Mouse (Mus musculus) layer of hippocampus, adult 8-10 months (tissue): ENCODE results near the gene Ube2j1. TPM values are rescaled to one million over a fixed set of nuclear protein-coding genes. Genes with fewer than 3 reads are reported as not detected.

Experiments used
- DNase-seq, 2 experiments: peaks; one replicate each; pipeline ENCODE4 v3.0.0; 2022; ENCODE audit warnings: low spot score in 2 of 2
- total RNA-seq, 4 experiments: library from RNA; stranded (reverse); gene quantifications; 2 replicates each; pipeline ENCODE4 v1.2.4; 2022

Gene Ube2j1
- total RNA-seq, 4 experiments from 2014 or later: 102 to 112 (median 106) TPM

- DNase-seq: no peak
These were observed 18.7 kb upstream of the Ube2j1 start for GRCm38 (mm10) chr4:33012484-33012883.

DNA sequence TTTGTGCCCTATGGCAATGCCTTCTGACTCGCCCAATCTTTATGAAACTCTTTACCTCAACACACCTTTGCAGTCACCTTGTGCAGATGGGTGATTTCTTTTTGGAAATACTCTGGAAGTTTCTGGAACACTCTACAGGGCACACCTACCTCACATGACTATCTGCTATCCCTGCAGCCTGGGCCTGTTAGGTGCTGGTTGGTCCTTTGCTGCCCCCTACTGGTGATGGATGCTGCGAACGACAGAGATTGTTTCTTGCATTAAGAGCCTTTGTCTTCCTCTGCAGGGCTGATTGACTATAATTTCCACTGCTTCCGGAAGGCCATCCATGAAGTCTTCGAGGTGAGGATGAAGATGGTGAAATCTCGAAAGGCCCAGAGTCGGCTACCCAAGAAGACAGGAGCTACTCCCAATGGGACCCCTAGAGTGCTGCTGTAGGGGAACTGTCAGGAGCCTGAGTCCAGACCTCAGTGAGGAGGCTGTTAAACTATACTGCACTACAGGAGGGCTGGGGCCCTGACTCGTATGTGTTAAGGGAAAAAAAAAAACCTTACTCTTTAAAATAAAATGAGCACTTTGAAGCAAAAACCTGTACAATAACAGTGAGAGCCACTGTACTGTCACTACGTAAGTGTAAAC, 12.7 kb upstream of the Ube2j1 start:
- DNase-seq: peak; percentile 79 to 95

- no peak for DNase-seq
These were observed 6.8 kb upstream of the Ube2j1 start for GRCm38 (mm10) chr4:33024420-33024819.

- no peak for DNase-seq
These were observed 2.1 kb upstream of the Ube2j1 start for GRCm38 (mm10) chr4:33029104-33029503.

DNA sequence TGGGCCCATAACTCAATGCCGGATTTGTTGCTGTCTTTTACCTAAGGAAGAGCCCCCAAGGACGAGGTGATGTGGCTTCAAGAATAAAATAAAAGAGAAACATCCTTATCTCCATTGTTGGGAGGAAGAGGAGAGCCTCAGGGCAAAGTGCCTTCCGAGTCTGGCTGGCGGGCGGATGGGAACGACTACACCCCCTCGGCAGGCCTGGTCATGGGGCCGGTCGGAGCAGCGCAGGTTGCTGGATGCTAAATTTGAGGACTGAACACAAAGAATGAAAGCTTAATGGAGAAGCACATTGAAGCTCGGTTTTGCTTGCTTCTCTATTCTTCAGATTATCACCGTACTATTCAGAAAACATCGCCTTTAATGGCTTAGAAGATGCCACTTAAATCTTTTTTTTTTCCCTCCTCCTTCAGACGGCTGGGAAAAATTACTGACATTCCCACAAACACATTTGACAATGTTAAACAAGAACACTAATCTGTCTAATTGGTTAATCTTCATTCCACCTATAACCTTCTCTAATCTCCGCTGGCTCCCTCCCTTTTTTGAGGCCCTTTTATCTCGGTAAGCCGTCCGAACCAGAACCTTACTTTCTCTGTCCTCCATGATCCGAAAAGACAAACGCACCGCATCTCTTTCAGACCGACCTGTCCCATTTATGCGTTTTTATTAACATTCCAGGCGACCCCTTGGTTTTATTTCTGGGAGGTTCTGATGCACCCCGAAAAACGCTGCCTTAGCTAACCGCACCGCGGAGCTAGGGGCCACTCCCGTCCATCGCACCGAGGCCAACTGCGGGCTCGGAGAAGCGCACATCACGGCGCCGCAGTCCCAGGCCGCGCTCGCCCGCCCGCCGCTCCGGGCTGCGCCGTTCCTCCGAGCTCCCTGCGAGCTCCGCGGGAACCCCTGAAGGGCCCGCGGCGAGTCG, 687 bp upstream of the Ube2j1 start:
- peak in 1 of 2 experiments; percentile 28 for DNase-seq

GRCm38 (mm10) chr4:33032045-33032444, 829 bp downstream of the Ube2j1 start:
- no peak for DNase-seq

GRCm38 (mm10) chr4:33033515-33033914, 2.3 kb downstream of the Ube2j1 start:
- no peak for DNase-seq

DNA sequence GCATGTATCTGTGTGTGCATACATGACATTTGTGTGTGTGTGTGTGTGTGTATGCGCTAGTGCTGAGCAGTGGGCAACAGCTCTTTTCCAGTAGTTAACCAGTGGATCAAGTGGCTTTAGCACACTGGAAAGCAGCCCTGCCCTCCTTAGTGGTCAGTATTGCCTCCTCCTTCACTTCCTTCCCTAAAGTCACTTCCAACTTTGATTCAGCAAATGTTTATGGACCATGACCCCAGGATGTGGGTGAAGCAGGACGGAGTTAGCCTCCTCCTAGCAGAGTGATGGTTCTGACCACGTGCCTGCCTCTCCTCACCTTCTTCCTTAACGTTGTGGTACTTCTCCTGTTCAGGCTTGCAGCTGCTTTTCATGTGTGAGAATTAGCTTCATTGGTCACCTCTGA, 8.6 kb downstream of the Ube2j1 start:
- DNase-seq: no peak

DNA sequence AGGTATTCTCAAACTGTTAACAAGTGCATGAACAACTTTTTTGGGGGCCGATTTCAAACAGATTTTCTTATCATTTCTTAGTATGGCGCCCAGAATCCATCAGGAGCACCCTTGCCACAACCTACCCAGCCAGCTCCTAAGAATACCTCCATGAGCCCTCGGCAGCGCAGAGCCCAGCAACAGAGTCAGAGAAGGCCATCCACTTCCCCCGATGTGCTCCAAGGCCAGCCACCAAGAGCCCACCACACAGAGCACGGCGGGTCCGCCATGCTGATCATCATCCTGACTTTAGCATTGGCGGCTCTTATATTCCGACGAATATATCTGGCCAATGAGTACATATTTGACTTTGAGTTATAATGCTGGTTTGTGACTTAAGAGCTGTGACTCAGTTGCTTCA, 18.4 kb downstream of the Ube2j1 start:
- DNase-seq: no peak

DNA sequence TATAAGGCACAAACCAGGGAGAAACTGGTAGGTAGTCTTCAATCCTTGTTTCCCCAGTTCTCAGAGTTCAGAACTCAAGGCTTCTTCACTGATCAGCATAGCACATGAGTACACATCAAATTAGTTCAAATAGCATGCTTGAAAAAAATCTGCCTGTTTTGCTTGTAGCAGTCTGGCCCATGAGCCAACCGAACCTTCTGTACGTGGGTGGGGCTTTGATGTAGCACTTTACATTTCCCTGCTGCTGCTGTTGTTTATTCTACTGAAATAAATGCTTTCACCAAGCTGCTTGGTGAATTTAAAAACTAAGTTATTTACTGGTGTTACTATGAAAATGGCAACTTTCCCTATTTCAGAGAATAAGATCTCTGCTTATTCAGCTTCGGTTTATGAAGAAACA, 20.8 kb downstream of the Ube2j1 start:
- DNase-seq: peak in 1 of 2 experiments; percentile 50

DNA sequence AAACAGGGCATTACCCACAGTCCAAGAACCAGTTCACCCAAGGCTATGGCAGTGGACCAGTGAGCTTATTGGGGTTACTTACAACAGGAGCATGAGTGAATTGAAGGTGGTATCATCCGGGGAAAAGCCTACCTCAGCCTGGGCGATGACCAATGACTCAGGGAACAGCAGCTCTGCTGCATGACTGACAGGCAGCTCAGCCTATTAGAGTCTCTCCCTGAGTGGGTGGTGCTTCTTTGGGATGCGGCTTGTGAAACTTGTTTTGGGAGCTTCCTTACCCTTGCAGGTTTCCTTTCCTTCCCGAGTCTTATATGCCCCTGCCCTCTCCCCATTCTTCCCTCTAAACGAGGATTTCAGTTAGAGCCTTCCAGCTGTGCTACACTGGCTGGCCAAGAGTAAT, 21.4 kb downstream of the Ube2j1 start:
- DNase-seq: no peak

GRCm38 (mm10) chr4:33054426-33054825, 23.2 kb downstream of the Ube2j1 start:
- no peak for DNase-seq

DNA sequence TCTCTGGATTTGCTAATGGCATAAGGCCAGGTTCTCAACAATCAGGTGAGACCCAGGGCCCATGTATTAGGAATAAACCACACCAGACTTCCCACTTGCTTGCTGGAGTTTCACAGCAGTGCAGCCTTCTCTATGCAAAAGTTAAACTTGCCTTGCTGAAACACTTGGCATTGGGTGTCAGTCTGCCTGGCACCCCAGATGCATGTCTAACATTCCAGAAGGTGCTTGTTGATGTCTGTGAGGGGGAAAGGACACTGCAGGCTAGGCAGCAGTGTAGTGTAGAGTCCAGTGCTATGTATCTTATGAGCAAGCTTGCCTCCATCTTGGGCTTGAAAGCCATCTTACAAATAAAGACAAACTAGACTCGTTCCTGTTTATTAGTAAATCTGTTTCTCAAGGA, 25.1 kb downstream of the Ube2j1 start:
- DNase-seq: no peak

- DNase-seq: peak; percentile 34 to 69
These were observed 26.9 kb downstream of the Ube2j1 start for GRCm38 (mm10) chr4:33057890-33058687.

- DNase-seq: no peak
These were observed 29.9 kb downstream of the Ube2j1 start for GRCm38 (mm10) chr4:33061158-33061557.

- DNase-seq: no peak
These were observed 31.8 kb downstream of the Ube2j1 start, which contains the start of gene Gabrr2 for GRCm38 (mm10) chr4:33062981-33063380. TSS of gene Gabrr2 (plus strand) at chr4:33062999.

GRCm38 (mm10) chr4:33064986-33065385, 33.8 kb downstream of the Ube2j1 start:
- no peak for DNase-seq

DNA sequence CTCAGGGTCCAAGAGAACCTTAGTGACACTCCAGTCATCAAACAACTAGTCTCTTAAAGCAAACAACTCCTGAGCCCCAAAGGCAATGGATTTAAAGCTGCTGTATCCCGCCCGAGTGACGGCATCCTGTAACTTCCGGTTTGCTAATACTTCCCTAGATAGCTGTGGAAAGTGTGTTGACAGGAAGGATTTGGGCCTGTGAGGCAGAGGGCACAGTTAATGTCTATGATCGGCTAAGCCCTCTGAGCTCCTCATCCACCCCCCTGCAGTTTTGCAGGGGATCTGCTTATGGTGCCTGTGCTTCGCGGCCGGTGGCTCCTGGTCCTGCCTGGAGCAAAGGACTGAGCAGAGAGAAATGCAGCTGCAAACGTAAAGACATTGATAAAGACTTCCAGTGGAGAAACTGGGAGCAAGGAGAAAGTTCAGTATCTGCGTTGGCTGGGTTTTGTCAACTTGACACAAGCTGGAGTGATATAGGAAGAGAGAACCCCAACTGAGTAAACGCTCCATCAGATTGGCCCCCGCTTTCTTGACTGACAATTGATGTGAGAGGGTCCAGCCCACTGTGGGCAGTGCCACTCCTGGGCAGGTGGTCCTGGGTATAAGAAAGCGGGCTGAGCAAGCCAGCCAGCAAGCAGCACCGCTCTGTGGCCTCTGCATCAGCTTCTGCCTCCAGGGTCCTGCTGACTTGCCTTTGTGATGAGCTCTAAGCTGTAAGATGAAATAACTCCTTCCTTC, 35.2 kb downstream of the Ube2j1 start:
- no peak for DNase-seq

- DNase-seq: no peak
These were observed 36.1 kb downstream of the Ube2j1 start for GRCm38 (mm10) chr4:33067331-33067730.

DNA sequence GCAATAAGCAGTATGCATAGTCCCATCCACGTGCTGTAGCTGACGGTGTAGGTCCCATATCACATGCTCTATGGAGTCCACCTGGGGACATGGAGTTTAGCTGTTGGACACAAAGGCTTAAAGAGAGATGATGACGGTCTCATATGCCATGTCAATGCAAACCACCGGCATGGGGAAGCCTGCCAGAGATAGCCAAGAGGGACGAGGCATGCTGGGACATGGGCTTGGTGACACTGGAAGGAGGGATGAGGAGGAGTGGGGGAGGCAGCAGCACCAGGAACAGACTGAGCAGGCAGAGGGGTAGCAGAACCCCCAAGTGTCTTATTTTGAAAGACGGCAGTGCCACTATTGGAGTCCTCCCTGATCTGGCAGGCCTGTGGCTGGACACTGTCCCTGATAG, 36.6 kb downstream of the Ube2j1 start:
- no peak for DNase-seq

DNA sequence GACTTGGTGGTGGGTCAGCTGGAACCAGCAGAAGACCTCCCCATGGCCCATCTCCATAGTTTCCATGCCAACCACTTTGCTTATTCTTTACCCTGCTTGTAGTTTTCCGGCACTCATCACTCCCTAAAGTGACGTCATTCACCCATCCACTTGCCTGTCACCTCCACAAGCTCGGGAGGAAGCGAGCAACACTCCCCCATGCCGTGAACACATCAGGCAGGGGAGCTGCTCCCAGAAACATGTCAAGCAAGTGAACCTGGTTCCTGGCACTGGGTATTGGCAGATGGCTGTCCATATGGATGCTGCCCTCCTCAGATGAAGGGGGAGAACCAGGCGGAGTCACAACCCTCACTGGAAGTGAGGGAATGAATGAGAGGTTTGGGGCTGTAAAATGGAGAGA, 37.7 kb downstream of the Ube2j1 start:
- peak; percentile 45 to 47 for DNase-seq
